Mouse (Mus musculus) hindbrain, embryonic 16.5 days (tissue): ENCODE results near the gene Hmgcl. TPM values are rescaled to one million over a fixed set of nuclear protein-coding genes. Genes with fewer than 3 reads are reported as not detected.

Source experiments
- ATAC-seq: fragments of 200-750 bp; cut with Nextera tagmentation; 2 replicates; pipeline ENCODE4 v1.8.0; 2017; ENCODE audit warnings: moderate TSS enrichment, moderate library complexity
- H3K27ac ChIP-seq: fragments of 300-500 bp; sonication (generic); 2 replicates; pipeline ENCODE4 v1.5.1; 2014; ENCODE audit warnings: low read depth, mild to moderate bottlenecking, control low read depth, low read length, moderate library complexity
- H3K27me3 ChIP-seq: fragments of 300-500 bp; sonication (generic); replicated peaks from 2 replicates; pipeline ENCODE4 v1.6.1; 2014; ENCODE audit warnings: low read length; ENCODE audit not compliant: control insufficient read depth, insufficient read depth
- H3K36me3 ChIP-seq: fragments of 300-500 bp; sonication (generic); 2 replicates; pipeline ENCODE4 v1.6.1; 2014; ENCODE audit warnings: mild to moderate bottlenecking, low read length, moderate library complexity, mixed read lengths; ENCODE audit not compliant: control insufficient read depth, insufficient read depth
- H3K4me1 ChIP-seq: fragments of 300-500 bp; sonication (generic); 2 replicates; pipeline ENCODE4 v1.6.1; 2014; ENCODE audit warnings: low read depth, low read length; ENCODE audit not compliant: control insufficient read depth, insufficient read depth
- H3K4me2 ChIP-seq: fragments of 300-500 bp; sonication (generic); 2 replicates; pipeline ENCODE4 v1.6.1; 2014; ENCODE audit warnings: mild to moderate bottlenecking, low read length, control low read depth, moderate library complexity
- H3K4me3 ChIP-seq: fragments of 300-500 bp; sonication (generic); 2 replicates; pipeline ENCODE4 v1.5.1; 2014; ENCODE audit warnings: mild to moderate bottlenecking, low read length, control low read depth, moderate library complexity
- H3K9ac ChIP-seq: fragments of 300-500 bp; sonication (generic); 2 replicates; pipeline ENCODE4 v1.6.1; 2014; ENCODE audit warnings: low read depth, mild to moderate bottlenecking, control low read depth, low read length, moderate library complexity
- H3K9me3 ChIP-seq: fragments of 300-500 bp; sonication (generic); 2 replicates; pipeline ENCODE4 v1.6.1; 2014; ENCODE audit warnings: mild to moderate bottlenecking, low read length, moderate library complexity; ENCODE audit not compliant: control insufficient read depth
- WGBS: fragments of 180-500 bp; shearing (Covaris S2); extraction: QIAGEN DNeasy Blood & Tissue Kit; methylation state at CpG from one replicate; pipeline ENCODE4 v1.1.7; 2014; 5-methylcytosine and 5-hydroxymethylcytosine counted together
- polyA plus RNA-seq: library from polyadenylated mRNA; unstranded; fragments of >200 nt; fragmentation: Nextera tagmentation; extraction: Ambion mirVana; gene quantifications from 2 replicates; pipeline ENCODE4 v1.2.1, GENCODE M21; 2015

The Hmgcl gene
- polyA plus RNA-seq, 1 experiment from 2014 or later, result 66.8 TPM

DNA sequence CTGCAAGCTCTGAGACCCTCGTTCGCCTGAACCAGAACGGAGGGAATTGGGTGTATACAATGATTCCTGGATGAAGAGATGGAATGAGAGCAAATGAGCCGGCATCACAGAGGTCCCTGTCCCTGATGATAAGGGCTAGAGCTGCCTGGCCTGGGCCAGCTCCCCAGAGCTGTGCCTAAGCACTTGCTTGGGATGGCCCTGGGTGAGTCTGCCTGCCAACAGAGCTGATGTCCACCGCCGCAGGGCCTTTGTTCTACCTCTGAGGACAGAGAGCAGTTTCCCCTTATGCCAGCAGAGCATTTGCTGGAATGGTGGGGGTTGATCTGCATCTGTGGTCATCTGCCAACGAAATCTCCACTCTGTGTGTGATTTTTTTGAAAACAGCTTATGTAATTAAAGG, 15.9 kb downstream of the Hmgcl start:
- 91% methylated on average over 7 of the region's 7 CpGs for WGBS
- H3K4me3 ChIP-seq, result no peak overlapping the region
- H3K4me2 ChIP-seq, result no peak overlapping the region
- peaks cover 17% of the 10 kb centered on the region for H3K4me1 ChIP-seq
- no peaks in the 10 kb centered on the region for H3K27me3 ChIP-seq
- peaks cover 32% of the 10 kb centered on the region for H3K36me3 ChIP-seq
- H3K9me3 ChIP-seq, result no peaks in the 10 kb centered on the region
- no peak overlapping the region for H3K27ac ChIP-seq
- no peak overlapping the region for H3K9ac ChIP-seq
- no peak for ATAC-seq

DNA sequence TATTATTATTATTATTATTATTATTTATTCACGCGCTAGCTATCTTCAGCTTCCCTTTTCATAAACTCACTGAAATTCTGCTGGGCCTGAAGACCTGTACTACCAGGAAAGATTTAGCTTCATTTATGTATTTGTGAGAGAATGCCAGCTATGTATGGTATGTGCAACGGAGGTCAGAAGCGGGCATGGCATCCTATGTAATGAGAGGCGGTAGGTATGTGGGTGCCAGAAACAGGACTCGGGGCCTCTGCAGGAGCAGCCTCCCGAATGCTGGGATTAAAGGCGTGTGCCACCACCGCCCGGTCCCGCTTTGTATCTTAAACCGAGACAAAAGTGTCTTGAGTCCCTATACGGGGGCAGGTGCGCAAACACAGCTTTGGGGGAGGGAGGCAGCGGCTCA, 16.7 kb downstream of the Hmgcl start:
- H3K4me2 ChIP-seq, result peak overlapping the region; percentile 64
- no peaks in the 10 kb centered on the region for H3K27me3 ChIP-seq
- peaks cover 37% of the 10 kb centered on the region for H3K36me3 ChIP-seq
- WGBS, result 8% methylated on average over 15 of the region's 15 CpGs
- H3K4me1 ChIP-seq, result peaks cover 17% of the 10 kb centered on the region
- H3K4me3 ChIP-seq, result peak overlapping the region; percentile 85
- ATAC-seq, result no peak
- H3K9me3 ChIP-seq, result no peaks in the 10 kb centered on the region
- H3K27ac ChIP-seq, result peak overlapping the region; percentile 94
- peak overlapping the region; percentile 90 for H3K9ac ChIP-seq

DNA sequence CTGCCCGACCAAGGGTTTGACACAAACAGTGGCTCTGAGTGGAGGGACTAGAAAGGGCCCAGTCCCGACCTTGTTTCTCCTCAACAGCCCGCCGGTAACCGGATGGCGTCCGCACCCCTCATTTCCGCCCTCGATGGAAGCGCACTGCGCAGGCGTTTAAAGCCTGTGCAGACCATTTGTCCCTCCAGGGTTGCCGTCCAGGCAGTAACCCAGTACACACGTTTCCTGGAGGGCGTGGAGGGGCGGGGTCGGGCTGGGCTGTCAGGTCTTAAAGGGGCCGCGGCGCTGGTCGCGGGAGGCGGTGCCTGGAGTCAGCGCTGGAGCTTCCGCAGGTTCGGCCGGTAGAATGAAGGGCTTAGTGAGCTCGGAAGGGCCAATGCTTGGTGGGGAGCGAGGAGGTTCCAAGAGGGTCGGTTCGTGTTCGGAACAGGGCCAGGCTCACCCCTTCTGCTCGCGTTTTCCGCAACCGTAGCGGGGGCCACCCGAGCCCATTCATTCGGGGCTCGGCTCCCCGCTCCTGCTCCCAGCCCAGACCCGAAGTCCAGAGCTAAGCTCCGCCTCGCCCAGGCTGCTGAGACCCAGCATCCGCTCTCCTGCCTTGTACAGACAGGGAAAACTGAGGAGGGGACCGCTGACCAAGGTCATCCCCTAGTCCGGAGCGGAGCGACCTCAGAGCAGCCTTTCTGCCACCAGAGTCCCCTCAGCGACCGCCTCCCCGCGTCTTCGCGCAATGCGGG, 17.4 kb downstream of the Hmgcl start, which contains the start of gene Gale:
Gene Gale (plus strand): TSS at position 271 of the 737 bp plus-strand sequence.
- Histone ChIP-seq H3K4me1 (peaks cover 17% of the 10 kb centered on the region), H3K9ac (peak within 1 kb of the TSS; percentile 90), H3K27me3 (no peaks in the 10 kb centered on the region), H3K27ac (peak within 1 kb of the TSS; percentile 94), H3K36me3 (peaks cover 39% of the 10 kb centered on the region), H3K4me3 (peak within 1 kb of the TSS; percentile 85), H3K4me2 (peak within 1 kb of the TSS; percentile 64), H3K9me3 (no peaks in the 10 kb centered on the region)
- peak; percentile 93 for ATAC-seq
- 0% methylated on average over 50 of the region's 56 CpGs for WGBS

DNA sequence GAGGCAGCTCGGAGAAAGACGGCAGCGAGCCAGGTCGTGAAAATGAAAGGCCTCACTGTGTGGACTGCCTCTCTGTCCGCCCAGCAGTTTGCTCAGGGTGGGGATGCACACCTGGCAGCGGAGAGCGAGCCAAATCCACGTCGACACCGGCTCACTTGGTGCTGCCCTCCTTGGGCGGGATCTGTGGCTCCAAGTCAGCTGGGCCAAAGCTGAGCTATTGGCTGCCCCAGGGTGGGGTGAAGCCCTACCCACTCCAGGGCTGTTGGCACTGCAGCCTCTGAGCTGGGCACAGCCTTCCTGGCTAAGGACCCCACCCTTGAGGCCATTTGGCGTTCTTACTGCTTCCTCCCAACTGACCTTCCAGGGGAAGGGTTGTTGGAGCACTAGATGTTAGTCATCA, 18.2 kb downstream of the Hmgcl start:
- H3K36me3 ChIP-seq, result peaks cover 42% of the 10 kb centered on the region
- no peaks in the 10 kb centered on the region for H3K9me3 ChIP-seq
- peak overlapping the region; percentile 94 for H3K27ac ChIP-seq
- H3K4me1 ChIP-seq, result peaks cover 17% of the 10 kb centered on the region
- no peak for ATAC-seq
- peak overlapping the region; percentile 64 for H3K4me2 ChIP-seq
- H3K4me3 ChIP-seq, result peak overlapping the region; percentile 85
- 5% methylated on average over 12 of the region's 12 CpGs for WGBS
- H3K27me3 ChIP-seq, result no peaks in the 10 kb centered on the region
- peak overlapping the region; percentile 90 for H3K9ac ChIP-seq

DNA sequence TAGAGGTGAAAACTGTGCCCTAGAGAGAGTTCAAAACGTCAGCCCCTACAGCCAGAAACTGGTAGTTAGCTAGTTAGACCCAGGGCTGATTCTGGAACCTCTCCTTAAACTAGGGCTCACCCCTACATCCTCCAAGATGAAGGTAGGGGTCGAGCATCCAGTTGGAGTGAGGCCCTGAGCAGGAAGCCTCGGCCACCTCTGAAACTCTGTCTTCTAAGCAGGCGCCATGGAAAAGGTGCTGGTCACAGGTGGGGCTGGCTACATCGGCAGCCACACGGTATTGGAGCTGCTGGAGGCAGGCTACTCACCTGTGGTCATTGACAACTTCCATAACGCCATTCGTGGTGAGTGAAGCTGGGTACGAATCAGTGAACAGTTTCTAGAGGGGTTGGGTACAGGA, 18.9 kb downstream of the Hmgcl start:
- peaks cover 17% of the 10 kb centered on the region for H3K4me1 ChIP-seq
- WGBS, result 82% methylated on average over 9 of the region's 9 CpGs
- peak overlapping the region; percentile 64; the same call in 1 of the 2 replicates for H3K4me2 ChIP-seq
- H3K27me3 ChIP-seq, result no peaks in the 10 kb centered on the region
- ATAC-seq, result no peak
- H3K9me3 ChIP-seq, result no peaks in the 10 kb centered on the region
- no peak overlapping the region for H3K9ac ChIP-seq
- no peak overlapping the region for H3K27ac ChIP-seq
- peaks cover 43% of the 10 kb centered on the region for H3K36me3 ChIP-seq
- H3K4me3 ChIP-seq, result no peak overlapping the region

DNA sequence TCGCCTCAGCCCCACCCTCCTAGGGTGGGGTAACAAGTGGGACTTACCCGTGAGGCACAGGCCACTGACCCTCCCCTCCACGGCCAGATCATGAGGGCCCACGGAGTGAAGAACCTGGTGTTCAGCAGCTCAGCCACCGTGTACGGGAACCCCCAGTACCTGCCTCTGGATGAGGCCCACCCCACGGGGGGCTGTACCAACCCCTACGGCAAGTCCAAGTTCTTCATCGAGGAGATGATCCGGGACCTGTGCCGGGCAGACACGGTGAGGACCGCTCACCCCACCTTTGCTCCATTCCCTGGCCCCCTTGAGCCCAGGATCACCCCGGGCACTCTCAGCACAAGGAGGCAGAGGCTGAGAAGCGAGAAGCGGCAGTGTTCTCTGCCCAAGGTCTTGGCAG, 20.0 kb downstream of the Hmgcl start:
- Histone ChIP-seq H3K9me3 (no peaks in the 10 kb centered on the region), H3K27me3 (no peaks in the 10 kb centered on the region), H3K9ac (no peak overlapping the region), H3K4me2 (no peak overlapping the region), H3K36me3 (peaks cover 42% of the 10 kb centered on the region), H3K4me3 (no peak overlapping the region), H3K4me1 (peaks cover 24% of the 10 kb centered on the region), H3K27ac (no peak overlapping the region)
- 91% methylated on average over 15 of the region's 16 CpGs for WGBS
- no peak for ATAC-seq

DNA sequence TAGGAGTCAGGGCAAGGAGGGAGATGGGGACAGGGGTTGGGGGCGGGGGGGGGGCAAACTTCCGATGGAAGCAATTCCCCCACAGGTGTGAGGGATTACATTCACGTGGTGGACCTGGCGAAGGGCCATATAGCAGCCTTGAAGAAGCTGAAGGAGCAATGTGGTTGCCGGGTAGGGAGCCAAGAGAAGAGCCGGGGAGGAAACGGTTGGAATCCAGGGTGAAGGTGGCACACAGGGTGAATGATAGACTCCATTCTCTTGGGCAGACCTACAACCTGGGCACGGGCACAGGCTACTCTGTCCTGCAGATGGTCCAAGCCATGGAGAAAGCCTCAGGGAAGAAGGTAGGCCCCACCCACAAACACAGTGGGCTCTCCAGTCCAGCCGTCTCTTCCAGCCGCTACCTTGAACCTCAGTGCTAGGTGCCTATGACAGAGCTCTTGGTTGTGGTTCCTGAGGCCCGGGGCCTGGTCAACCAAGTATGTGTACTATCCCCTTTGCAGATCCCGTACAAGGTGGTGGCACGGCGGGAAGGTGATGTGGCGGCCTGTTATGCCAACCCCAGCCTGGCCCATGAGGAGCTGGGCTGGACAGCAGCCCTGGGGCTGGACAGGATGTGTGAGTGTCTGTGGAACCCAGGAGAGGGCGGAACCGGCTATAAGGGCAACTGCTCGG, 21.0 kb downstream of the Hmgcl start:
- H3K4me2 ChIP-seq, result no peak overlapping the region
- H3K9ac ChIP-seq, result no peak overlapping the region
- no peaks in the 10 kb centered on the region for H3K27me3 ChIP-seq
- H3K4me1 ChIP-seq, result peaks cover 30% of the 10 kb centered on the region
- no peak overlapping the region for H3K4me3 ChIP-seq
- no peak overlapping the region for H3K27ac ChIP-seq
- no peak for ATAC-seq
- no peaks in the 10 kb centered on the region for H3K9me3 ChIP-seq
- peaks cover 39% of the 10 kb centered on the region for H3K36me3 ChIP-seq
- 90% methylated on average over 18 of the region's 18 CpGs for WGBS

DNA sequence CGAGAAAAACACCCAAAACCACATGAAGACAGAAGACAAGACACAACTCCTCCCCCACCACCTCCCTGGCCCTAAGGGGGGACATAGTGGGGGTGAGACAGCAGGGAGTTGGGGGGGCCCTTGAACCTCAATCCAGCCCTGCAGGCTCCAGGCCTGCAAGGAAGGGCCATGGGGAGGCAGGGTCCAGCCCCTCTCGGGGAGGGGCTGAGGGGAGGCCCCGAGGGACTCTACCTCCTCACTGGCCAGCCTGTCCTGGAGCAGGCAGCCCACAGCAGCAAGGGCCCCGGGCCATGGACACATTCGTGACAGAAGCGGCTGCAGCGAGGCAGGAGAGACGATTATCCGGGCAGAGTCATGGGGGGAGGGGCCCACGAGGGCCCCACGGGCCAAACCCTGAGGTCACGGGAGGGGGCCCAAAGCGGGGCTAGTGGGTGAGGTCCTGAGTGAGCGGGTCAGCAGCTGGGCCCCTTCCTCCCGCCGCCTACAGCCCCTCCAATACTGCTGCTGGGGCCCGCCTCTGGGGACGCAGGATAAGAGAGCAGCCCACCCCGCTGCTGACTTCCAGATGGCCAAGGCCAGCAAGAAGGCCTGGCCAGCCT, 22.1 kb downstream of the Hmgcl start:
- Histone ChIP-seq H3K4me2 (no peak overlapping the region), H3K9ac (no peak overlapping the region), H3K27me3 (no peaks in the 10 kb centered on the region), H3K4me3 (no peak overlapping the region), H3K27ac (no peak overlapping the region), H3K9me3 (no peaks in the 10 kb centered on the region), H3K4me1 (peaks cover 24% of the 10 kb centered on the region), H3K36me3 (peaks cover 39% of the 10 kb centered on the region)
- no peak for ATAC-seq
- WGBS, result 77% methylated on average over 17 of the region's 19 CpGs

DNA sequence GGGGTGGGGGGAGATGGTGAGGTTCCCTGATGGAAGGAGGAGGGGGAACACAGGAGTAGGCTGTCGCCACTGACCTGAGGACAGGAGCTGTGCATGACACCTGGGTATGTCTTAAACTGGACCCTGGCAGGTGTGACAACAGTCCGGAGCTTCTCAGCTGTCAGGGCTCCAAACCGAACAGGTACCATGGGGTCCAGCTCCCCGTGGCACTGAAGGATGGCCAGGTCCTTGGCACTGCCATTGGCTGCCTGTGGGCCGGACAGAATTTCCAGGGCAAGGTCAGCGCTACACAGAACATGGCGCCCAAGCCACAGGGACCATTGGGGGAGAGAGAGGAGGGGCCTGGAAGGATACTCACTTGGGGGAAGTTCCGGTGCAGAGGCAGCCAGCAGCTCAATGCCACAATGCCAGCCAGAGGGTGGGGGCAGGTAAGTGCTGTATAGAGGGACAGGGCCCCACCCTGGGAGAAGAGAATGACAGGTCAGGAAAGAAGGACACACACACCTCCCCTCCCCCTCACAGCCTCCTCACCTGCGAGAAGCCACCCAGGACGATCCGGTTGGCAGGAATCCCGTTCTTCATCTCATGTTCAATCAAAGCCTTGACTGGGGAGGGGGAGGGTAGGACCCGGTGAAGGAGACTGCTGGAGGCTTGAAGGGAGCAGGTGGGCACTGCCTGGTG, 23.0 kb downstream of the Hmgcl start:
- H3K4me2 ChIP-seq, result no peak overlapping the region
- H3K36me3 ChIP-seq, result peaks cover 39% of the 10 kb centered on the region
- no peaks in the 10 kb centered on the region for H3K9me3 ChIP-seq
- H3K27me3 ChIP-seq, result no peaks in the 10 kb centered on the region
- WGBS, result 82% methylated on average over 13 of the region's 13 CpGs
- no peak overlapping the region for H3K9ac ChIP-seq
- H3K27ac ChIP-seq, result no peak overlapping the region
- H3K4me3 ChIP-seq, result no peak overlapping the region
- no peak for ATAC-seq
- peaks cover 23% of the 10 kb centered on the region for H3K4me1 ChIP-seq
